Mouse (Mus musculus): ENCODE data around the gene Sln.

Sln gene

DNA sequence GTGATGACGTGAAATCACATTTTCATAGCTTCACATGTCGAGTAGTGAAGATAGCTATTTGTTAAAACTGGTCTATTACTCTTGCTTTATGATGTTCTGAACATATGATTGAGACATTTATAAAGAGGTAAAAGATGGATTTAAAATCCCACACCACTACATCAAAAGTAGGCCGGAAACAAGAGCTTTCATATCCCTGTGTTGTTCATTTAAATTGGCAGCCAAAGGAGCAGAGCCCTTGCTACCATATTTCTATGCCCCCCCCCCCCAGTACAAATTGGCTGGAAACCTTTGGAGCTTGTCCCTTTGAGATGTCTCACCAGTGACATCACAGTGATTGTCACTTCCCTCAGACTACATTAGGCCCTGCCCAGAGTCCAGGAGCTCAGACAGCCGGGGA, at the start of gene Sln:
Sln (plus strand) TSS at position 301 of the 400 bp plus-strand sequence.
- no peak for DNase-seq (ENCODE audit: low spot score in 2 of 2)

DNA sequence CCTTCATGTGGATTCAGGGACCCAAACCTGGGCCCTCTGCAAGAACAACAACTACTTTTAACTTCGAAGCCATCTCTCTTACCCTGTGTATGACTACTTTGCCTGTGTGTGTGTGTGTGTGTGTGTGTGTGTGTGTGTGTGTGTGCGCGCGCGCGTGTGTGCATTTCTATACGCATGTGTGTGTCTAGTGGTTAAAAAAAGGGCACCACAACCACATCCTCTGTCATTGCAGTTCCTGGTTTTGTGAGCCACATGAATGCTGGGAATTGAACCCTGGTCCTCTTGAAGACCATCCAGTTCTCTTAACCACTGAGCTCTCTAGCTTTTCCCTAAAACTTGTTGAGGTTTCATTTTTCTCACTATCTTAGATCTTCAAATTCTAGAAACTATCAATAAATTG, 47.0 kb upstream of the Sln start:
- no peak for DNase-seq (ENCODE audit: low spot score in 2 of 2)

DNA sequence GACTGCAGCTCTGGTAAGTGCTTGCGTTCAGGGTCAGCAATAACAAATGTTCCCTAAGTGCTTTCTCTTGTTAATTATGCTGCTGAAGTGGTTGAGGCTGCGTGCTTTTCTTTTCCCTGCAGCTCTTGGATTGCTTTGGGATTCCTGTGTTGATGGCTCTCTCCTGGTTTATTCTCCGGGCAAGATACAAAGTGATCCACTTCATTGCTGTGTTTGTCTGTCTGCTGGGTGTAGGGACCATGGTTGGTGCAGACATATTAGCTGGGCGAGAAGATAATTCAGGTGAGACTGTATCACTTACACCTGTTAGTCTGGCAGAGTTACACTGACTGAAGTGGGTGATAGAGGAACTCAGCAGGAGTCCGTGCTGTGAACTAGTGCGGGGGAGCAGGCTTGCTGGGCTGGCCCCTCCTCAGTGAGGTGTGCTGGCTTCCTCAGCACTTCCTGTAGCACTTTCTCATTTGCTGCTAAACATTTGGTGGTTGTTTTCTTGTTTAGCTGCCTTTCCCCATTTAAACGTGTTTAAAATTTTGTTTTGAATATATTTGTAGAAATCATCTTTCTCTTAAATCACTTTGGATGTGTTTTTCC, 43.4 kb upstream of the Sln start:
- no peak for DNase-seq (ENCODE audit: low spot score in 2 of 2)

DNA sequence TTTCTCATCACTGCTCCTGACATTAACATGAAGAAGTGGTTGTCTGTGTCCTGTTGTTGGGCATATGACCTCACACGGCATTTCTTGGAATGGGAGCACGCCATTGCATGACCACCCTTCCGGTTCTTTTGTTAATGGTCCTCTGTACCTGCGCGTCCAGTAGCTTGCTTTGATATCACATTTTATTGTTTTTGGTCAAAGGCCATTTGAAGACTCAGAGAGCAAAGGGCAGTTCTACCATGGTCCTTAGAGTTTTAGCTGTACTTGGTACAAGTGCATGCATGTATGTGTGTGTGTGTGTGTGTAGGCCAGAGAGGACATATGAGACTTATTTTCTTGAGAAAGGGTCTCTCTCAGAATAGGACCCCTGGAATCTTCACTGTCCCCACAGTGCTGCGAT, 36.5 kb upstream of the Sln start:
- DNase-seq (ENCODE audit: low spot score in 2 of 2) = no peak

DNA sequence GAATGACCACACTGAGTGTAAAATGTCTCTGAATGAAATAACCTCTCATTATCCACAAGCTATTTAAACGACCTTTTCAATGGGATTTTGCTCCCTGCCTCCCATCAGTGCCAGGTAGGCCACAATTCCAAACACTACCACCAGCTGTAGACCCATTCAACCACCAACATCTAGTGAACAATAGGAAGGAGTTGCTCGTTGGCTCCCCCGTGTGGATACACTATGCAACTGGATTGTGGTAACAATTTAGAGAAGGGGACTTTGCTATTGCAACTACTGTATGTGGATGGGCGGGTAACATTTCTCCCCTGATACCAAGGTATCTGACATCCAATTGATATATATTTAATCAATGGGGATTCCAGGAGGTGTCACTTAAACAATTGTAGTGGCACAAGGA, 31.2 kb upstream of the Sln start:
- peak in 1 of 2 experiments; percentile 45 for DNase-seq (ENCODE audit: low spot score in 2 of 2)

DNA sequence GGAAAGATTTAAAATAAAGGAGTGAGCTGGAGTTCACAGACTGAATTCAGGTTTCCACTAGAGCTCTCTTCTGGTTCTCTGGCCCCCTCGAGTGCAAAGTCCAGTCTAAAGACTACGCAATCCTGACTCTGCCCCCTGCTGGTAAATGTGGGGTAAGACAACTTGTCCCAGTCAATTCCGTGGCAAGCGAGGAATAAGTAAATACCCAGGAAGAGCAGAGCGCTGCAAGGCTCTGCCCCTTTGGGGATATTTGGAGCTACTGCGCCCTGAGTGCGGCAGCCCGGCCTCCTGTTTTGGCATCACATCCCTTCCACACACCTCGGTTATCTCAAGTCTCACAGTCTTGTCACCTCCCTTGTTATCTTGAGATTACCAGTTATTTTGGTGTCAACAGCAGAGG, 24.6 kb upstream of the Sln start:
- no peak for DNase-seq (ENCODE audit: low spot score in 2 of 2)

DNA sequence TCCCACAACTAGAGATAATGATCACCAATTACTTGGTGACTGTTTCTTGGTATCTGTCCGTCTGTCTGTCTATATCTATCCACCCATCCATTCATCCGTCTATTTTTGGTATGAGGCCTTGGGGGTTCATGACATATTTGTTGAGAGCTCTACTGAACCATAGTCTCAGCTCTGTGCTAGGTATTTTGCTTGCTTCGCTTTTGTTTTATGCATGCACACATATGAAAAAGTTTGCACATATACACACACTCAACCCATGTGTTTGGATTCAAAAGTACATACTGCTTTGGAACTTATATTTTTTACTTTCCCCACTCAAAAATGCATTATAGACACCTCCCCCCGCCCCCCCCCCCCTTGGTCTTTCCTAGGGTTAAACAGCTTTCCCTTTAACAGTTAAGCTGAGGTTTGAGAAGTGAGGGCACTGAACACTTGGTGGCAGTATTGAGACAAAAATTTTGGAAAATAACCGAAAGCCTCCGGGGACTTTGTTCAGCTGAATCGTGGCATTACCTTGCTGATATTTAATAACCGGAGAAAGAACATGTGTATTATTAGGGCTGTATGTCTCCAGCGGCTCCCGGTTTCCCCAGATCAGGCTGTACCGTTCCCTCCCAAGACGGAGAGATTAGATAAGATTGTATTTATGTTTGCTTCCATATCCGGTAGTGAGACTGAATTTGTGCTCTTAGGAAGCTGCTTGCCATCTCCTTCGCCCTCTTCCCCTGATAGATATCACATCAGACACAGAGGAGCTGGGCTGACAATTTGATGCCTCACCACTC, 20.7 kb upstream of the Sln start:
- DNase-seq (ENCODE audit: low spot score in 2 of 2) = no peak

DNA sequence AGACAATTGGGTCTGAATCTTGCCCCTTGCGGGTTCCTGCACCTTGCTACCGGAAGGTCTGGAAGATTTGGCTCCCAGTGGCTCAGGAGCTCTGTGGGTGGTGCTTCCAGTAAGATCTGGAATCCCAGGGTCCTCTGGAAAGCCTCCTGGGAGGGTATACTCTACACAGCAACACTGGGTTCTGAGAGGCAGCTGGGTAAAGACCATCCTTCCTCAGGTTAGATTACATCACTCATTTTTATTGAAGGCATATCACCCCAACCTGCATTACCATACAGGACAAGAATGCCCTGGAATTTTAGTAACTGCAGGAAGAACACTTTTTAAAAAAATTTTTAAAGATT, 20.1 kb upstream of the Sln start:
- no peak for DNase-seq (ENCODE audit: low spot score in 2 of 2)

DNA sequence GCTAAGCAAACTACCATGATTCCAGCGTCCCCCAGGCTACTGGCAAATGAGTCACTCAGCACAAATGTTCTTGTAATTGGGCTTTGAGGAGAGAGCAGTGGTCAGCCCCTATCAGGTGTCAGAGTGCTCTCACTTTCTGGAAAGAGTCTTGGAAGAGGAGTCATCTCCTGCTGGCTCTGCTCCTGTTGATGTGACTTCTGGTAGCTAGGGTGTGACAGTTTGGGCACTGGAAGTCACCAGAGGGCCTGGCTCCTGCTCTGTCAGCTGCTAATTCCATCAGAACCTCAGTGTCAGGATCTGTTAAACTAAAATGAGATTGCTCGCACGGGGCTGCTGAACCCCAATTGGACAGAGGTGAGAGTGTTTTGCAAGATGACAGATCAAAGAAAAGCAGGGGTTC, 14.9 kb upstream of the Sln start:
- no peak for DNase-seq (ENCODE audit: low spot score in 2 of 2)

DNA sequence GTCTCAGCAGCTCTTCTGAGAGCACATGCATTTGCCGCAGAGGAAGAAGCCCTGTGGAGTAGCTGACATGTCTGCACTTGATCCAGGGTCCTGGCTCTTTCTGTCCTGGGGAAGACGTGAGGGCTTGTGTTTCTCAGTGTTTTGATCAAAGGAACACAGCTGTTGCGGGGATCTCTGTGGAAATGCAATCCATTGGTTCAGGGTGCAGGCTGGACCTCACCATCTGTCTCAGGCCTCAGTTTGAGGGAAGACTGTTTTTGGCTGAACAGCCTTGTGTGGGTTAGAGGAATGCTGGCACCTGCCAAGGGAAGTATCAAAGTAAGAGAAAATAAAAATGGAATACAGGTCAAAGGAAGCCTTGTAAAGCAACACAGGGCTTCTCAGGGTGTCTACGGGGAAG, 14.0 kb upstream of the Sln start:
- no peak for DNase-seq (ENCODE audit: low spot score in 2 of 2)

DNA sequence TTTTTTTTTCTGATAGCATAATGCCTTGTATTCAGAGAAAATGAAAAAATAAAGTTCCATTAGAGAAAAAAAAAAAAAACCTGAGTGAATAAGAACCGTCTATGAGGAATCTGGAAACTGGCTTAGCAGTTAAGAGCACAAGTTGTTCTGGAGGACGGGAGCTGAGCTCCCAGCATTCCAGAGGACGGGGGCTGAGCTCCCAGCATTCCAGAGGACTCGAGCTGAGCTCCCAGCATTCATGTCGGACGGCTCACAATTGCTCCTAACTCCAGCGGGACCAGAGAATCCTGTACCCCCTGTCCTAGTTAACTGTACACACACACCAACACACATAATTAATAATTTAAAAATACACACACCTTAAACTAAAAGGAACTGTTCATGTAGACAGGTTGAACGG, 11.1 kb upstream of the Sln start:
- DNase-seq (ENCODE audit: low spot score in 2 of 2) = no peak

DNA sequence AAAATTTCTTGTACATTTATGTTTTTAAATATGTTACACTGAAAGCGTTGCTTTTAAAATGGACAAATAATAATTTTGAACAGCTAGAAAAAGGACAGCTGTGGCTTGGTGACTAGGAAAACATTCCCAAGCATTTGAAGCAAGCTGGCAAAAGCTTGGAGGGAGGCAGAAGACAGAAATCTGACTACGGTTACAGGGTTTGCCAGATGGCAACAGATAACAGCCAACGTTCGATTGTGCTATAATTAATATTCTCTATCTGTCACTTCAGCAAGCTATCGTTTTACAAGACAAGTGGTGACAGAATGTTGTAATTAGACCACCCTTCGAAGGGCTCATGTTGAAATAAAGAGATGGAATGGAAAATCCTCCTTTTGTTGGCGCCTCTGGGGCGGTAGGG, 1.4 kb upstream of the Sln start:
- DNase-seq (ENCODE audit: low spot score in 2 of 2) = no peak

DNA sequence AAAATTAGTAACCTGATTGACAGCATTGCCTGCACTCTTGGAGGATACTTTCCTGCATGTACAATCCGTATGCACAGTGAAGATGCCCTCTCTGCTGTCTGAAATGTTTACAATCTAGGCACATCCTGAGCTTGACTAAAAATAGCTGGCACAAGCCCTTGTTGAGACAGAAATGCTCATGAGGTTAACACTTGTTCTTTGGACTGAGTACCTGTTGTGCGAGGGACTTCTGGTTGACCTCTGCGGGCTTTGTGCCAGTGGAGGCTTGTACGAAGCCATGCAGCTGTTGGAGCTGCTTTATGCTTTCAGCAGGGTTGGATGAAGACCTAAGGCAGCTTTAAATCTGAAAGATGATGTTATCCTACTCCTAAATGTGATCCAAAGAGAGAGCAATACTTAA, 2.2 kb downstream of the Sln start:
- no peak for DNase-seq (ENCODE audit: low spot score in 2 of 2)

DNA sequence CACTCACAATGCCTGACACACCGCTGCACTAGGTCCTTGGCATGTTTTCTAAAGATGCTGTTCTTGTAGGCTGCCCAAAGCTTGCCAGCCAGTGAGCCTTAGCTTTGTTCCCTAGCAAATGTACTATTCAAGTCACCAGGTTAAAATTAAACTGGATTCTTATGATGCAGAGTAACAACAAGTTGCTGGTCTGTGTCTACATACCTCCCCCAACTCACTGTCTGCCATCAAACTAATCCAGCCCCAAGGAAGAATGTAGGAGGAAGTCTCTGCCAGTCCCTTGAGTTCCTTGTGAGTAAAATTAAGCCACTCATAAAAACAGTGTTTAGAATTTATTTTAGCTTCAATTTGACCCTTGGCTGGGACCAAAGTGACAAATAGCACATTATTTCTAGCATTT, 3.7 kb downstream of the Sln start:
- no peak for DNase-seq (ENCODE audit: low spot score in 2 of 2)

DNA sequence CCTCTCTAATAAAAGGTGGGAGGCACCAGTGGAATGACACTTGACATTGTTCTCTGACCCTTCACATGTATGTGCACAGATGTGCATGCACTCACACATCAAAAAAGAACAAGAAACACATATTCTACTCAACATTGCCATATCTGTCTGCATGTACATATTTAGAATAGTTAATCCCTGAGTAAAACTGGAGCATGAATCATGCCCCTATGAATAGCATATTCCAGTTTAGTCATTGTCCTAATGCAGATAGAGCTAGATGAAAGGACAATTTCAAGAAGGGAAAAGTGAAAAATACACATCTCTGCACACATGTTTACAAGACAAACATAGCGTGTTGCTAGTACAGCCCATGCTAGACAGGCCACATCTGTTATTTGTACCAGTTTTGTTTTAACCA, 4.6 kb downstream of the Sln start:
- DNase-seq (ENCODE audit: low spot score in 2 of 2) = no peak

DNA sequence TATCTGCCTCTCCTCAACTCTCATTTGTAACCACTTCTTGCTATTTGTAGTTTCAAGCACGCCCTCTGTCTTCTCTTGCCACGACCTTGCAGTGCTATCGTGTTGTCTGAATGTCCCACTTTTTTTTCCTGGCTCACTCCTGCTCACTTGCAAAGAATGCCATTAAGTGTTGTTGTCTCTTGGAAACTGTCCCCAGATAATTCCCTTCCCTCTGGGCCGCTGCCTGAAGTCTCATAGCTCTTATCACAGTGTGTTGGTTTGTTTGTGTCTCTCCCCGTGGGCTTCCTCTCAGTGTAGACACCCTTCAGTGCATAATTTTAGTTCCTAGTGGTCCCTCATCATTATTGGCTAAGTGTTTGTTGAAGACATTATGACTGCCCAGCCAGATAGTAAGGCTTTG, 7.9 kb downstream of the Sln start:
- no peak for DNase-seq (ENCODE audit: low spot score in 2 of 2)

DNA sequence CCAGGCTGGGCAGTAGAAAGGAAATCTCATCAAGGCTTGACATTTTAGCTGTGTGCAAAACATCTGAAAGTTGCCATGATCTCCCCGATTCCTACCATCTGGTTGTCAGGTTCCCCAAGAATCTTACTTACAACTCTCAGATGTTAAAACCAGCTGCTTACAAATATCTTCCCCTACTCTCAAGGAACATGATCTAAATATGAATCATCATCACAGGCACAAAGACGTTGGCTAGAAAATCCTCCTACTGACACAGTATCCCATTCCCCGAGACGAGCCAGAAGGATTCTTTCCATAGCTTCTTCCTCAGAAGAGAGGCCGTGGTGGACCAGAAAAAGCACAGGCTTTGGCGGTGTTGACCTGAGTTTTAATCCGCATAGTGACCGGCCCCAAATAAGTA, 23.3 kb downstream of the Sln start:
- DNase-seq (ENCODE audit: low spot score in 2 of 2) = no peak

DNA sequence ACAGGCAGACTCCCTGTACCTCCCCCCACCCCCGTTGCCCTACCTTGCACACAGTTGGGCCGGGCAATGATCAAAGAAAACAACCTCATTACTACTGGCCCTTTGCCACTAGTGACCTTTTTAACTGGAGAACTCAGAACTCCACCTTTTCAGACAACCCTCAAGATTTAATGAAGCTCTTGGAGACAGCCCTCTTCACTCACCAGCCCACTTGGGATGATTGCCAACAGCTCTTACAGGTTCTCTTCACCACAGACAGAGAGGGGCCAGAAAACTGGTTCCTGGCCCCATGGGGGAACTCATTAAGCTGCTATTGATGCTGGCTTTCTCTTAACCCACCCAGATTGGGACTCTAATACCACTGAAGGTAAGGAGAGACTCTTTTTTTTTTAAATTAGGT, 27.5 kb downstream of the Sln start:
- DNase-seq (ENCODE audit: low spot score in 2 of 2) = no peak

DNA sequence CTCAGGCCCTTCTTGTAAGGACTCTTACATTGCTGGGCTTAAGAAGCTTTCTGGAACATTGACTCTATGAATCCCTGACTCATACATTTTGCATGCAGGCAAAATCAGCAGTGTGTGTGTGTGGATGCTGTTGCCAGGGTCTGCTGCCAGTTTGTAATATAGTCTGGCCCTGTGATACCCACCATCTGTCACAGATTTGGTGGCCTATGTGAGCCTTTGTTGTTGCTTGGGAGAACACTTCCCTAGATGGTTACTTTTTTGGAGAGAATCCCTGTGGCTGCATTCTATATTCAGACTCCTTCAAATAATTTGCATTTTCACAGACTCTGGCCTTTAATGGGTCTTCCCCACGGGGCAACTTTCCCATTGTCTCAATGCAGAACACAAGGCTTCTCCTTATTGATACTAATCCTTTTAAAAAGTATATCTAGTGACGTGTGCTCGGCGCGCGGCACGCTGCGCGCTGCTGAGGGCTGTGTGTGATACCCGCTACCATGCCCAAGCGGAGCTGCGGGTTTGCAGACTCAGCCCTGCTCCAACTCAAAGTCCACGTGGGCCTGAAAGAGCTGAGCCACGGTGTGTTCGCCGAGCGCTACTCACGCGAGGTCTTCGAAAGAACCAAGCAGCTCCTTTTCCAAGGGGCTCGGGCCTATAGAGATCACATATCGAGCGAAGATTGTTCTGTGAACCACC, 33.8 kb downstream of the Sln start:
- DNase-seq (ENCODE audit: low spot score in 2 of 2) = no peak

DNA sequence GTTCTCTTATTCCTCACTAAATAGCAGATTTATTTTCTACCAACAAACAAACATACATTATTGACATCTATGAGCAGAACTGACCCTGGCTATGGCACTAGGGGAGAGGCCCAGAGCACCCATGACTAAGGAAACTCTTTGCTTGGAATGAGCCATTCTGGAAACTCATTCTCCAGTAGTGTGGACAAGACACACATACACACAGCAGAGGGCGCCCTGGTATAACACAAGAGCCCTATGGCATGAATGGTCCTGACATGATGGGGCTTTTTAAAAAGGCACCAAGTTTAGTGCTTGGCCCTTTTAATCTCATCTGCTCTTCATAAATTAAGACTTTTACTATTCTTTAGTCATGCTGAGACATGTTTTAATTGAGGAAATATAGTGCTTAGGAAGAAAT, 40.1 kb downstream of the Sln start:
- no peak for DNase-seq (ENCODE audit: low spot score in 2 of 2)

DNA sequence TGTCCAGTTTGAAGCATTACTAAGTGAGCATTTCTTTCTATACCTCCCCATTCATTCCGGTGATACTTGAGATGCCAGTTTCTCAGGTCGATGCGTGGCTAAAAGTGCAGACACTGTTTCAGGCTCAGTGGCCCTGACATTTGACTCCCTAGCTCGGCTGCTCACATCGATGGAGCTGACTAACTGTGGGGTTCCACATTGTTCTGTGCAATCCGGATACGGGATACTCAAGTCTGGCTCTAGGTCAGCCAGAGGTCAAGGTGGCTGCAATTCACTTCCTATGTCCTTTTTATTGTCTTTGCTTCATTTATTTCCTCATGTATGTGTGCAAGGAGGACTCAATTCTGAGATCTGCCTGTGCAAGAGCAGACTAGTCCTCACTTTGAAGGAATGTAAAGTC, 45.9 kb downstream of the Sln start:
- no peak for DNase-seq (ENCODE audit: low spot score in 2 of 2)

DNA sequence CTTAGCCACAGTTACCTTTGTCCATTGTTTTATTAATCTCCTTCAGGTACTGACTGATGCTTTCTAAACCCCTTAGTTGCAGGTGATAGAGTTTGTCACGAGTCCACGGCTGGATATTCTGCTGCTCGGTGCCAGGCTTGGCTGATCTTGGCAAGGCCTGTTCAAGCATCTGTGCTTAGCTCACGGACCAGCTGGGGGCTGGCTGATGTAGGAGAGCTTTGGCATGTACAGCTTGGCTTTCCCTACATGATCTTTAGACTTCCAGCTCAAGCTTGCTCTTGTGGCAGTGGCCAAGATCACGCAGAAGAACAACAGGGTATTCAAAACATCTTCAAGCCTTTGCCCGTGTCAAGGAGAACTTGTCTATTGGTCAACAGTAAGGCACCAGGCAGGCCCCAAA, 49.9 kb downstream of the Sln start:
- DNase-seq (ENCODE audit: low spot score in 2 of 2) = no peak

DNA sequence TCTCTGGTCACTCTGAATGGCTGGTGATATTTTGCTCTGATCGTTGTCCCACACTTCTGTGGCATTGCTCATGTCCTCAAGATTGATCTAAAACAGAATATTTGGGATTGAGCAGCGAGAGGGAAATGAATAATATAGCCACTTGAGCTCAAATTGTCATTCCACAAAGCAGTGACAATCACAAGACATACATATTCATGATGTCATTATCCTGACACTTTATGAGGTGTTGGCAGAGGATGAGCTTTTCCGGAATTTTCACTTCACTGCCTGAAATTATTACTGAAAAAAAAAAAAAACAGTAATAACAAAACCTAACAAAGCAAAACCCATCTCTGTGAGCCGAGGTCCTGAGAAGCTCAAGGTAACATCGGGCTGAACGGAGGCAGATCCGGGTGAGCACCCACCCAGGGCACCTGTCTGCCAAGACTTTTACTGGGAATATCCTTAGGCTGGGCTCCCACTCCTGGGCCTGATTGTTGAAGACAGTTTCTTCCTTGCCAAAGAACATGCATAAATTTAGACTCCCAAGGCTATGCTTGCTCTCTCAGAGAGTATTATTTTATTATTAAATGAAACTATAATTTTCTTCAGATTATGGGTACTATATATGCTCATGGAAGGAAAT, 53.4 kb downstream of the Sln start:
- DNase-seq (ENCODE audit: low spot score in 2 of 2) = no peak

All from spleen, postnatal 14 days (tissue).